Mouse (Mus musculus): Measurements from ENCODE around the gene Itih2.

Itih2 gene

DNA sequence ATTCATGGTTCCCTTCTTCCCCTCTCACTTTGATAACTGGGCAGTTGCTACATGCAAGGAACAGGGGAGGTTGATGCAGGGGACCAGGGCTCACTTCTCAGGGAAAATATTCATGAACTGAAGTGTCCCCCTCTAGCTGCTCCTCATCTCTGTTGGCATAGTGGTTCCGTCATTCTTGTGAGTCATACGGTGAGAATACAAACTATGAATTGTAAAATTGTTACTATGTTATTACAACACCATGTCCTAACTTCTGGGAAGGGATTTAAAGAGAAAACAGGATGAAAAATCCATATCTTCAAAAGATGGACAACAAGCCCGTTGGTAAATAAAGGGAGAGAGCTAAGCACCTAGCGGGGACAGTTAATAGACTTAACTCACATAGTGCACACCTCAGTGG, at the start of gene Itih2:
Gene Itih2, minus strand, starts transcription at position 101 of the 400 bp plus-strand sequence.
- no peak for DNase-seq

- DNase-seq: no peak
These were observed 38.8 kb upstream of the Itih2 start for GRCm38 (mm10) chr2:10169991-10170390.

- no peak for DNase-seq
These were observed 36.8 kb upstream of the Itih2 start for GRCm38 (mm10) chr2:10168016-10168415.

- no peak for DNase-seq
These were observed 36.1 kb upstream of the Itih2 start for GRCm38 (mm10) chr2:10167283-10167682.

GRCm38 (mm10) chr2:10166635-10167034, 35.4 kb upstream of the Itih2 start:
- DNase-seq: no peak

GRCm38 (mm10) chr2:10162011-10162410, 30.8 kb upstream of the Itih2 start:
- DNase-seq: no peak

DNA sequence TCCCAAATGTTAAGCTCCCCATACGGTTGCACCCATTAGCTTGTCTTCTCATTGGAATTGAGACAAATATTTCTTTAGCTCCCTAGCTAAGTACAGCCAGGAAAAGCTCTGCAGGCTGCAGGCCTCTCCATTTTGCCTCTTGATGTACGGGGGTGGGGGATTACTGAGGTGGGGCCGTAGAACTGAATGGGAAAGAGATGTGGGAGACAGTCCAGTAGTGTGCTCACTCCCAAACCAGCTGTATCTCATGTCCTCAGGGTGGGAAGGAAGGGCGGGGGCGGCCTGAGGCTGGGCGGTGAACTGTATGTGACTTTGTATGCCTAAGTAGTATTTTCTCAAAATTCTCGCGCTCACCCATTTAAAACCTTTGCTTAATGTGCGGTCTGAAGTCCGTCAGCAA, 26.0 kb upstream of the Itih2 start:
- no peak for DNase-seq

DNA sequence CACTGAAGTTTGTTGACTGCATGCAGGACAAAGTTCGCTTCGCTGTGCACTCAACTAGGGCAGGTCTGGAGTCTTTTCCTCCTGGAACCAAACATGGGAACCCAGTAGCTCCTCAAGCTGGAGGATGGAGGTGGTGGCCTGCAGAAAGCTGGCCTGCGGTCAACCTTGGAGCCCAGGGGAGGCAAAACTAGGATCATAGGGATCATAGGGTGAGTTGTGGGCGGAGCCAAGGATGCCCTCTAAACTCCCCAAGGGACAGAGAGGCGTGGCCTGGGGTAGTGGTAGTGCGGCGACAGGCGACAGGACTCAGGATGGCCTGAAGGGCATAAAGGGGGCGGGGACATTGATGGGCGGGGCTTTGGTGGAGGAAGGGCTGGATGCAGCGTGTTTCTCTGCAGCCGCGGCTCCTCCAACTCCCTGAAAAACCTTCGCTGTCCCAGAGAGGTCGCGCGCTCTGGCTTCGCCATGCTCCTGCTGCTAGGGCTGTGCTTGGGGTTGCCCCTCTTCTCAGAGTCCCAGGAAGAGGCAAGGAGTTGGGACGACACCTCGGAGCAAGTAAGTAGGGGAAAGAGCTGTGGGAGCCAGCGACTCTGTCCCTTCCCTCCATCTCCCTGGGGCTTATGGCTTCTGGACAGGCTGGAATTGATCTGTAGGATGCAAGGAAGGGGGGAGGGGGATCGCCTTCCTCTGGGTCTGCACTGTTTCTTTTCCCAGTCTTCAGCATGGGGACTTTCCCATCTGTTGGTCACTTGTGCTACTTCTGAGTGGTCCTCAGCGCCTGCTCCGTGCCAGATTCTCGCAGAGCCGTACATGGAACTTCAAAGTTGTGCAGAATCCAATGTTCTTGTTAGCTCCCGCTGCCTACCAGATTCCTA, 22.2 kb upstream of the Itih2 start, which contains the start of gene Itih5:
Gene Itih5, plus strand, starts transcription at position 371 of the 875 bp plus-strand sequence.
- peak; percentile 62 for DNase-seq

DNA sequence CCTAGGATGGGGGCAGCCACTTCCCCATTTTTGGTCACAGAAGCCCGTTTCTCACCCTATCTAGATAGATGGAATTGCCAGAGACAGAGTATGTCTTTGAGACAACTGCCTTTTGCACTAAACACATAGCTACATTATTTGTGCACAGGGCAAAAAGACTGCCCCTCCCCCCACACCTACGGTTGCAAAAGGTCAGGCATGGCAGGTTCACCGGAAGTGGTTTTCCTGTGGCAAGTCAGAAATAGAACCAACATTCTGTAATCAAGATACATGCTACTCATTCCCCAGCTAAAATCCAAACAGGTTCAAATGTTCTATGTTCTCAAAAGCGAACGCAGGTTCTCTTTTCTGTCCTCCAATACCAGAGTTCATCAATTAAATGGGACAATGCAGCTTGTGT, 21.4 kb upstream of the Itih2 start:
- DNase-seq: peak; percentile 56

GRCm38 (mm10) chr2:10147176-10147575, 16.0 kb upstream of the Itih2 start:
- no peak for DNase-seq

GRCm38 (mm10) chr2:10145514-10145913, 14.3 kb upstream of the Itih2 start:
- no peak for DNase-seq

GRCm38 (mm10) chr2:10142472-10143454, 11.6 kb upstream of the Itih2 start:
- DNase-seq: peak; percentile 54

- no peak for DNase-seq
These were observed 9.3 kb upstream of the Itih2 start for GRCm38 (mm10) chr2:10140456-10140855.

GRCm38 (mm10) chr2:10137320-10137719, 6.1 kb upstream of the Itih2 start:
- no peak for DNase-seq

DNA sequence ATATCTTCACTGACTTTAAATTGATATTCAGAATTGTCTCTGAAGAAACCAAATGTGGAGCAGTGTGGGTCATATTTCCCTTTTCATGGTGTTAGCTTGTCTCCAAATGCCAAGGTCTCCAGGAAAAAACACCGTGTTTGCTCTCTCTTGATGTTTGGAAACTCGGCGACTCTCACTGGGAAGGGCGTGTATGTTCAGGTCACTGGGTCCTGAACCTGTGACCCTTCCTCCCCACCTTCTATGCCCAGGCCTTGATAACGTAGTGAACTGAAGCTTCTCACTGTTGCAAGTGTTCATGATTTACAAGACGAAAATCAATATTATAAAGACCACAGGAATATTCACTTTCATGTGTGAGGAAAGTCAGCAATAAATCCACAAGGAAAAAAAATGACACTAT, 2.7 kb upstream of the Itih2 start:
- no peak for DNase-seq

- no peak for DNase-seq
These were observed 932 bp upstream of the Itih2 start for GRCm38 (mm10) chr2:10132128-10132527.

- DNase-seq: no peak
These were observed 730 bp downstream of the Itih2 start for GRCm38 (mm10) chr2:10130341-10130990.

DNA sequence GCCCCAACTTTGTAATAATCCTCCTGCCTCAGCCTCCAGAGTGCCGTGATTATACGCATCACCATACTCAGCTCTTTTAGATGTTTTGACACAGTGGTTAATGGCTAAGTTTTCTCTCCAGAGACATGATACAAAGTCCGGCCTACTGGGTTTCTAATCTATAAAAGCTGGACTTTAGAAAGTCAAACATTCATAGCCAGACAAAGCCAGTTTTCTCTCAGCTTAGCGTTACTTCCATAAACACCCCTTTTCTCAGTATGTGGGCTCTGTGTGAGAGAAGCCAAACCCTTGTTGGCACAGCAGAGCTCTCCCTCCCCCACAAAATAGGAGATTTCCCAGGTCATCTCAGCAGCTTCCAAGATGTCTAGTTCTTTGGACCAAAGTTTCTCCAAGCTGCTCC, 2.6 kb downstream of the Itih2 start:
- DNase-seq: no peak

DNA sequence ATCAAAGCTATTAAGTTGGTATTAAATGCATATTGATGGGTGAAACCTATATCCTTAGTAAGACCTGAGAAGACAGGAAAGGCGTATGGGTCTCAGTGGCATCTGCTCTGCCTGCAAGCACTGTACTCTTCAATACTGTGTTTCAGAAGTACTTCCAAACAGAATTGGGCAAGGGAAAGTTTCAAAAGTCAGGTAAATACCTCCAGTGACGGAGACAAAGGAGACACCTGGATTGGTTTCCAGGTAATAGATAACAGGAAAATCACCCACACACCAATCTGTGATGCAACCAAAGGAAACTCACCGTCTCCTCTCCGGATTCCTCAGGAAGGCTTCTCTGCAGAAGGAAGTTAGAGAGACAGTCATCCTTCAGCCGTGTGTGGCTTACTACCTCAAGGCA, 3.7 kb downstream of the Itih2 start:
- no peak for DNase-seq

DNA sequence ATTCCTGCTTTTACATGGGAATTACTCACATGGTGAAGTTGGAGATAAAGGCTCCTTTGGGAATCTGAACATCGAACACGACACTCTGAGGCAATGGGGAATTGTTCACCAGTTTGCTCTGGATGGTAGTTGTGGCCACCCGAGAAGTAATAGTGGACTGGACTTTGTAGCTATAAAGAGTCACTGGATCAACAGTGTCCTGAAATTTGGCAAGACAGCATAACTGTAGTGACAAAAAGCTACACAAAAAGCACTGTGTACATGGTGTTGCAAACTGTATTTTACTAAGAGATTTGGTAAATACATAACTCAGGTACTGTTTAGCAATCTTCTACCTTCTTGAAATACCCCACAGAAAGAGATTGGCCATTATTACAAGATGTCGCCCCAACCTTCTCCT, 5.1 kb downstream of the Itih2 start:
- no peak for DNase-seq

GRCm38 (mm10) chr2:10121826-10122225, 9.4 kb downstream of the Itih2 start:
- no peak for DNase-seq

DNA sequence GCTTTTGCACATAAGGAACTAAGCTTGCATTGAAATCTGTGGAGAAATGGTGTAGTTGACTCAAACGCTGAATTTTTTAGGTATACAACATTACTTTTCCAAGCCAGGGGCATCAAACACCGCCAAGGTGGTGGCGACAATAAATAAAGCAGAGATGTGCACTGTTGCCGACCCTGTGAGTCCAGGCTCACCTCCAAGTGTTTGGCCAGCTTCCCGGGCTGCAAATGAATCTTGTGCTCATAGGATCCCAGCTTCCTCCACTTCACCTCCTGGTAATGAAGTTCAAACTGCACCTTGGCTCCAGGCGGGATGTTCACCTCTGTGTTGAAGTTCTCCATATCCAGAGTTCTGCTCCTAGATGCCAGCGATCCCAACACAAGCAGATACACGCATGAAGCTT, 11.9 kb downstream of the Itih2 start:
- no peak for DNase-seq

GRCm38 (mm10) chr2:10118751-10119150, 12.4 kb downstream of the Itih2 start:
- DNase-seq: no peak
